Mouse (Mus musculus) inflammation-experienced regulatory T-cells, adult 6 months (primary cell): ENCODE data around the gene Olfr920. TPM values are rescaled to one million over a fixed set of nuclear protein-coding genes. Genes with fewer than 3 reads are reported as not detected.

Experiments used
- ATAC-seq: one replicate; pipeline ENCODE4 v1.8.0; 2017
- polyA plus RNA-seq, 3 experiments: library from polyadenylated mRNA; unstranded; fragments of 100-300 nt; shearing (Covaris generic); gene quantifications; one replicate each; pipeline ENCODE4 v1.2.1; 2017

The Olfr920 gene
- polyA plus RNA-seq, result under 1 TPM in 2 of 3 experiments, not detected in 1; 0.39 to 0.44 TPM

DNA sequence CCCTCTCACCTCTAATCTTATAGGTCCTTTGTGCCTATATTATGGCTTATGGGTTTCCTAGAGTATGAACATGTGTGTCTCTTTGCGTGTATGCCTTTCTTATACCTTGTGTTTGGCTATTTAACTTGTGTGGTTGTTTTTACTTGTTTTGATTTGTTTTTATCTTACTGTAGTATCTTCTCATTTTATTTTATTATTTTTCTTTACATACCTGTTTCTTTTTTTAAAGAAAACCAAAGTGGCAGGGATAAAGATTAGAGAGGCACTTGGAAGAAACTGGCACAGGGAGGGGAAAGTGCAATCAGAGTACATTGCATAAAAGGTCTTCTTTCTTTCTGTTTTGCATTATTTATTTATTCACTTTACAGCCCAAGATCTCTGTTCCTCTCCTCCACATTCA, at the start of gene Olfr920:
Olfr920 (plus strand) TSS at position 301 of the 400 bp plus-strand sequence.
- ATAC-seq, result no peak

- ATAC-seq, result peak; percentile 75
Measured at GRCm38 (mm10) chr9:38718102-38718501, 34.0 kb upstream of the Olfr920 start, which contains the start of gene Vwa5a. Gene Vwa5a (plus strand): TSS chr9:38718268.

GRCm38 (mm10) chr9:38718927-38719441, 33.1 kb upstream of the Olfr920 start:
- peak; percentile 35 for ATAC-seq

- ATAC-seq, result no peak
Measured at GRCm38 (mm10) chr9:38724044-38724443, 28.1 kb upstream of the Olfr920 start.

DNA sequence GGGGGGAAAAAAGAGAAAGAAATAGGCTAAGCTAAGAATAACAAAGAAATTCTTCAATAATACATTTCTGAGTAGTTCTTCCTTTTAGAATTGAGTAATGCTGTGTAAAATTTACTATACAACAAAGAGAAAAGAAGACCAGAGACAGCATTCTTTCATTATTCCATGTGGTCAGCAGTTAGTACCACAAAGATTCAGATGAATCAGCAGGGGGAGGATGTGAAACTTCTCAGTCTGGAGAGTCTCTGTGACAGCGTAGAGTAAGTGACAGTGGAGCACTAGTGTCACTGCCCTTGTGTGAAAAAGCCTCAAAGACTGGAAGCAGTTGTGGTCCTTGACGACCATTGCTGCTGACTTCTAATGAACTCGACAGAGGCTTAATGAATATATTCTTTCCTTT, 23.9 kb upstream of the Olfr920 start:
- peak; percentile 63 for ATAC-seq

DNA sequence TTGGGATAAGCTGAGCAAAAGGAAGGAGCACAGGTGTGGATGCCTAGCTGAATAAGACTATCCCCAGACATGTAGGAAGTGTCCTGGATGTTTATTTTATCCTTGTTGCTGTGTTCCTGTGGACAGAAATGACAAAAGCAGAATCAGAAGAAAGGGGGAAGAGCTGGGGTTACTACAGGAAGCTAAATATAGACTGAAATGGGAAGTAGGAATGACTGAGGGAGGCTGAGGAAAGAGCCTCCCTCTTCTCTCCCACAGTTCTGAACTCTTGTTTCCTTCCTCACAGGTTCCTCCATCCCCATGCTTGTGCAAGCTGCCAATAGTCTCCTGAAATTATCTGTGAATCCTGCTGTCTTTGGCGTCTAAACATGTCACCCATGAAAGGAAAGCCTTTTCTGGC, 10.7 kb upstream of the Olfr920 start:
- ATAC-seq, result no peak

DNA sequence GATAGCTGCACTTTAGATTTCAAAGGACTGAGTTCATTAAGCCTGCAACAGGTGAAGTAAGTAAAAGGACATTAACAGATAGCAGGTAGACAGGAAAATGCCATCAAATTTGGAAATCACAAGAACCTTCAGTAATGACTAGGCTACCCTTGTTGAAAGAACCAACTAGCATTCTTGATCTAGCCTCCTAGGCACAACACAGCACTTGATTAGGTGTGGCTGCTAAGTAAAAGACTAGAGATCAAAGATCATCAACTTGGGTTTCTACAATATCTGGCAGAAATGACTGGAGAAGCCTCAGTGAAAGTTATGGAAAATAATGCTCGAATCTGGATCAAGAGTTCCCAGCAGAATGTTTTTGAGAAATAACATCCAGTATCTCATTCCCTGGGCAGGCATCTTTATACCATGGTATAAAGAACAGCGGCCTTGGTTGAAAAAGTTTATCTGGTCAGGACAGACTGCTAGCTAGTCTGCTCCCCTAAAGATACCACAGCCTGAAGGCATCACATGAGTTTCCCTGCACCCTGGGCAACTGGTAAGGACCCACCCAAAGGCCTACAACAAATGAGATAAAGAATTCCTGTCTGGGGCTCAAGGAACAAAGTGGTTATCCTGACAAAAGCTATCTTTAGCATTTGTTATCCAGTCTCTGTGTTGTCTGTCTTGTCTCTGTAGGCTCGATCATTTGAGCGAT, 7.3 kb upstream of the Olfr920 start:
- no peak for ATAC-seq

DNA sequence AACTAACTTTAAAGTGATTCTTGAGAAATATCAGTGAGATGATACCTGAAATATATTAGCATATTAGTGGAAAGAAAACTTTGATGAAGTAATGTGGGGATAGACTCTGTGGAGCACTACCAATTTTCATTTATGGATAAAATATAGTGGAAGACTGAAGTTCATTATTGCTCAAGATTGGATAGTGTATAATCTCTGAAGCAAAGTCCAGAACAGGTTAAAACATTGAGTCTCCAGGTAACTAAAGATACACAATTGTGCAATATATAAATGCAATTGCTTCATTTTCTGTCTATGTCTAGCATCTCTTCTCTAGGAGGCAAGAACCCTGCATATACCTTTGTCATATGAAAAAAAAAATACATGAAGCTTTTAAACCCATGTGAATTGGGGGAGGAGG, 20.7 kb downstream of the Olfr920 start, which contains the start of gene Olfr921:
Olfr921 (plus strand) TSS at position 301 of the 400 bp plus-strand sequence.
- ATAC-seq, result no peak

DNA sequence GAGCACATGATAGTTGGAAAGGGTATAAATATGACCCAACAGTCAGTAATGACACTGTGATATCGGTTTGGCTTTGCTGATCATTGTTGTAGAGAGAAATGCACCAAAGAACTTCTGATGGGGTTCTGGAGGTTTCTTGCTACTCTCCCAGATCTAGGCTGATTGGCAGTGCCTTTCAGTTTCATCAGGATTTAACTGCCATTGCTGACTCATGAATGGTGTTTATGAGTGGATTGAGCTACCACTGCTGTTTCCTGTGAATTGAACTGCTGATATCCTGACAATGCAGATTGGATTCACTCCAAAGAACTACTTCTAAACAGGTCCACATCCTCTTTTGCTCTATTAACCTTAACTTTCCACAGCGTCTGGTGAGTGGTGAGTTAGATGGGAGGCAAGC, 40.6 kb downstream of the Olfr920 start:
- ATAC-seq, result no peak

- ATAC-seq, result no peak
Measured at GRCm38 (mm10) chr9:38805696-38806095, 53.6 kb downstream of the Olfr920 start.

Other genes starting within 250 kb of the Olfr920 start
- under 1 TPM in 2 of 3 experiments, not detected in 1; 0.09 to 0.67 TPM for gene Olfr911-ps1, start 230.7 kb upstream of the Olfr920 start, polyA plus RNA-seq
- gene Olfr910, start 214.4 kb upstream of the Olfr920 start, polyA plus RNA-seq, result not detected
- gene Olfr912, start 172.1 kb upstream of the Olfr920 start, polyA plus RNA-seq, result under 1 TPM in 1 of 3 experiments, not detected in 2; 0.10 TPM
- gene Olfr913, start 159.5 kb upstream of the Olfr920 start, polyA plus RNA-seq, result not detected
- gene Olfr914, start 147.2 kb upstream of the Olfr920 start, polyA plus RNA-seq, result not detected
- not detected for gene Olfr916, start 92.4 kb upstream of the Olfr920 start, polyA plus RNA-seq
- gene Olfr917, start 86.5 kb upstream of the Olfr920 start, polyA plus RNA-seq, result not detected
- not detected for gene Olfr918, start 77.7 kb upstream of the Olfr920 start, polyA plus RNA-seq
- gene Olfr919, start 48.6 kb upstream of the Olfr920 start, polyA plus RNA-seq, result not detected
- gene Vwa5a, start 34.0 kb upstream of the Olfr920 start, polyA plus RNA-seq, result 10 to 100 TPM; 25.7 to 35.0 (median 26.6) TPM
- gene Olfr921, start 20.8 kb downstream of the Olfr920 start, polyA plus RNA-seq, result not detected
- not detected for gene Olfr922, start 62.3 kb downstream of the Olfr920 start, polyA plus RNA-seq
- gene Olfr923, start 74.2 kb downstream of the Olfr920 start, polyA plus RNA-seq, result under 1 TPM in 1 of 3 experiments, not detected in 2; 0.19 TPM
- not detected for gene Olfr924, start 92.2 kb downstream of the Olfr920 start, polyA plus RNA-seq
- gene Olfr26, start 102.8 kb downstream of the Olfr920 start, polyA plus RNA-seq, result not detected
- gene Olfr926, start 124.8 kb downstream of the Olfr920 start, polyA plus RNA-seq, result not detected
- not detected for gene Olfr930, start 177.5 kb downstream of the Olfr920 start, polyA plus RNA-seq
- not detected for gene Olfr933, start 220.0 kb downstream of the Olfr920 start, polyA plus RNA-seq
- not detected for gene Olfr934, start 236.0 kb downstream of the Olfr920 start, polyA plus RNA-seq
- gene Olfr935, start 247.4 kb downstream of the Olfr920 start, polyA plus RNA-seq, result not detected